Mouse (Mus musculus): ENCODE results near the gene Svep1. TPM values are rescaled to one million over a fixed set of nuclear protein-coding genes. Genes with fewer than 3 reads are reported as not detected.

The Svep1 gene
- polyA plus RNA-seq, 1 experiment from 2014 or later, result 5.7 TPM

- Histone ChIP-seq H3K27ac (ENCODE audit: low read length) (no peak overlapping the region), H3K4me2 (ENCODE audit: low read depth, low read length) (no peak overlapping the region), H3K4me3 (replicated peaks; ENCODE audit: low read length) (no peak overlapping the region), H3K9ac (ENCODE audit: low read length) (no peak overlapping the region), H3K36me3 (ENCODE audit: control insufficient read depth, insufficient read depth, low read length) (no peaks in the 10 kb centered on the region), H3K9me3 (replicated peaks; ENCODE audit: control insufficient read depth, low read length) (no peaks in the 10 kb centered on the region), H3K4me1 (ENCODE audit: control insufficient read depth, insufficient read depth, low read length) (no peaks in the 10 kb centered on the region), H3K27me3 (ENCODE audit: control insufficient read depth, insufficient read depth, low read length) (no peaks in the 10 kb centered on the region)
- no peak for ATAC-seq (ENCODE audit: insufficient read depth, low FRiP score)
- WGBS, result 80% methylated on average over 2 of the region's 2 CpGs
Observed at GRCm38 (mm10) chr4:58161901-58162300, 44.8 kb downstream of the Svep1 start.

GRCm38 (mm10) chr4:58159564-58159963, 47.1 kb downstream of the Svep1 start:
- H3K27me3 ChIP-seq (ENCODE audit: control insufficient read depth, insufficient read depth, low read length), result no peaks in the 10 kb centered on the region
- no peaks in the 10 kb centered on the region for H3K9me3 ChIP-seq (replicated peaks; ENCODE audit: control insufficient read depth, low read length)
- H3K9ac ChIP-seq (ENCODE audit: low read length), result no peak overlapping the region
- no peak overlapping the region for H3K27ac ChIP-seq (ENCODE audit: low read length)
- H3K4me2 ChIP-seq (ENCODE audit: low read depth, low read length), result no peak overlapping the region
- no peaks in the 10 kb centered on the region for H3K4me1 ChIP-seq (ENCODE audit: control insufficient read depth, insufficient read depth, low read length)
- H3K36me3 ChIP-seq (ENCODE audit: control insufficient read depth, insufficient read depth, low read length), result no peaks in the 10 kb centered on the region
- no peak overlapping the region for H3K4me3 ChIP-seq (replicated peaks; ENCODE audit: low read length)
- WGBS, result 22% methylated on average over 1 of the region's 1 CpGs
- no peak for ATAC-seq (ENCODE audit: insufficient read depth, low FRiP score)

GRCm38 (mm10) chr4:58150301-58150700, 56.4 kb downstream of the Svep1 start:
- H3K9ac ChIP-seq (ENCODE audit: low read length), result no peak overlapping the region
- ATAC-seq (ENCODE audit: insufficient read depth, low FRiP score), result no peak
- WGBS, result 56% methylated on average over 3 of the region's 3 CpGs
- peaks cover 5% of the 10 kb centered on the region for H3K9me3 ChIP-seq (replicated peaks; ENCODE audit: control insufficient read depth, low read length)
- no peaks in the 10 kb centered on the region for H3K36me3 ChIP-seq (ENCODE audit: control insufficient read depth, insufficient read depth, low read length)
- H3K4me1 ChIP-seq (ENCODE audit: control insufficient read depth, insufficient read depth, low read length), result 0 out of 2 replicates have a peak, but pooled peaks cover 2% of the 10 kb centered on the region
- H3K27me3 ChIP-seq (ENCODE audit: control insufficient read depth, insufficient read depth, low read length), result no peaks in the 10 kb centered on the region
- H3K4me2 ChIP-seq (ENCODE audit: low read depth, low read length), result no peak overlapping the region
- no peak overlapping the region for H3K4me3 ChIP-seq (replicated peaks; ENCODE audit: low read length)
- H3K27ac ChIP-seq (ENCODE audit: low read length), result no peak overlapping the region

GRCm38 (mm10) chr4:58149186-58149585, 57.5 kb downstream of the Svep1 start:
- Histone ChIP-seq H3K27ac (ENCODE audit: low read length) (no peak overlapping the region), H3K4me1 (ENCODE audit: control insufficient read depth, insufficient read depth, low read length) (0 out of 2 replicates have a peak, but pooled peaks cover 2% of the 10 kb centered on the region), H3K4me3 (replicated peaks; ENCODE audit: low read length) (no peak overlapping the region), H3K9ac (ENCODE audit: low read length) (no peak overlapping the region), H3K9me3 (replicated peaks; ENCODE audit: control insufficient read depth, low read length) (peaks cover 5% of the 10 kb centered on the region), H3K27me3 (ENCODE audit: control insufficient read depth, insufficient read depth, low read length) (no peaks in the 10 kb centered on the region), H3K36me3 (ENCODE audit: control insufficient read depth, insufficient read depth, low read length) (0 out of 2 replicates have a peak, but pooled peaks cover 1% of the 10 kb centered on the region), H3K4me2 (ENCODE audit: low read depth, low read length) (no peak overlapping the region)
- no peak for ATAC-seq (ENCODE audit: insufficient read depth, low FRiP score)
- WGBS, result 13% methylated on average over 1 of the region's 1 CpGs

GRCm38 (mm10) chr4:58148547-58148946, 58.1 kb downstream of the Svep1 start:
- Histone ChIP-seq H3K9me3 (replicated peaks; ENCODE audit: control insufficient read depth, low read length) (peaks cover 5% of the 10 kb centered on the region), H3K27ac (ENCODE audit: low read length) (no peak overlapping the region), H3K27me3 (ENCODE audit: control insufficient read depth, insufficient read depth, low read length) (no peaks in the 10 kb centered on the region), H3K36me3 (ENCODE audit: control insufficient read depth, insufficient read depth, low read length) (0 out of 2 replicates have a peak, but pooled peaks cover 2% of the 10 kb centered on the region), H3K9ac (ENCODE audit: low read length) (no peak overlapping the region), H3K4me2 (ENCODE audit: low read depth, low read length) (no peak overlapping the region), H3K4me3 (replicated peaks; ENCODE audit: low read length) (no peak overlapping the region), H3K4me1 (ENCODE audit: control insufficient read depth, insufficient read depth, low read length) (0 out of 2 replicates have a peak, but pooled peaks cover 2% of the 10 kb centered on the region)
- no peak for ATAC-seq (ENCODE audit: insufficient read depth, low FRiP score)

- Histone ChIP-seq H3K27me3 (ENCODE audit: control insufficient read depth, insufficient read depth, low read length) (no peaks in the 10 kb centered on the region), H3K4me1 (ENCODE audit: control insufficient read depth, insufficient read depth, low read length) (0 out of 2 replicates have a peak, but pooled peaks cover 2% of the 10 kb centered on the region), H3K9me3 (replicated peaks; ENCODE audit: control insufficient read depth, low read length) (peaks cover 5% of the 10 kb centered on the region), H3K4me3 (replicated peaks; ENCODE audit: low read length) (no peak overlapping the region), H3K36me3 (ENCODE audit: control insufficient read depth, insufficient read depth, low read length) (0 out of 2 replicates have a peak, but pooled peaks cover 2% of the 10 kb centered on the region), H3K4me2 (ENCODE audit: low read depth, low read length) (no peak overlapping the region), H3K9ac (ENCODE audit: low read length) (no peak overlapping the region), H3K27ac (ENCODE audit: low read length) (no peak overlapping the region)
- no peak for ATAC-seq (ENCODE audit: insufficient read depth, low FRiP score)
- WGBS, result 97% methylated on average over 2 of the region's 2 CpGs
Observed at GRCm38 (mm10) chr4:58146676-58147075, 60.0 kb downstream of the Svep1 start.

GRCm38 (mm10) chr4:58139764-58140556, 66.7 kb downstream of the Svep1 start:
- no peak for ATAC-seq (ENCODE audit: insufficient read depth, low FRiP score)
- no peaks in the 10 kb centered on the region for H3K4me1 ChIP-seq (ENCODE audit: control insufficient read depth, insufficient read depth, low read length)
- 0 out of 2 replicates have a peak, but pooled peaks cover 2% of the 10 kb centered on the region for H3K36me3 ChIP-seq (ENCODE audit: control insufficient read depth, insufficient read depth, low read length)
- H3K4me3 ChIP-seq (replicated peaks; ENCODE audit: low read length), result no peak overlapping the region
- H3K9me3 ChIP-seq (replicated peaks; ENCODE audit: control insufficient read depth, low read length), result no peaks in the 10 kb centered on the region
- H3K27me3 ChIP-seq (ENCODE audit: control insufficient read depth, insufficient read depth, low read length), result no peaks in the 10 kb centered on the region
- H3K9ac ChIP-seq (ENCODE audit: low read length), result no peak overlapping the region
- H3K27ac ChIP-seq (ENCODE audit: low read length), result no peak overlapping the region
- WGBS, result 75% methylated on average over 8 of the region's 8 CpGs
- no peak overlapping the region for H3K4me2 ChIP-seq (ENCODE audit: low read depth, low read length)

GRCm38 (mm10) chr4:58139241-58139640, 67.4 kb downstream of the Svep1 start:
- H3K27ac ChIP-seq (ENCODE audit: low read length), result no peak overlapping the region
- no peak overlapping the region for H3K4me3 ChIP-seq (replicated peaks; ENCODE audit: low read length)
- no peak overlapping the region for H3K9ac ChIP-seq (ENCODE audit: low read length)
- 84% methylated on average over 6 of the region's 6 CpGs for WGBS
- ATAC-seq (ENCODE audit: insufficient read depth, low FRiP score), result no peak
- H3K9me3 ChIP-seq (replicated peaks; ENCODE audit: control insufficient read depth, low read length), result no peaks in the 10 kb centered on the region
- H3K36me3 ChIP-seq (ENCODE audit: control insufficient read depth, insufficient read depth, low read length), result 0 out of 2 replicates have a peak, but pooled peaks cover 2% of the 10 kb centered on the region
- no peaks in the 10 kb centered on the region for H3K27me3 ChIP-seq (ENCODE audit: control insufficient read depth, insufficient read depth, low read length)
- no peak overlapping the region for H3K4me2 ChIP-seq (ENCODE audit: low read depth, low read length)
- H3K4me1 ChIP-seq (ENCODE audit: control insufficient read depth, insufficient read depth, low read length), result no peaks in the 10 kb centered on the region

- Histone ChIP-seq H3K4me3 (replicated peaks; ENCODE audit: low read length) (no peak overlapping the region), H3K9ac (ENCODE audit: low read length) (no peak overlapping the region), H3K27me3 (ENCODE audit: control insufficient read depth, insufficient read depth, low read length) (no peaks in the 10 kb centered on the region), H3K27ac (ENCODE audit: low read length) (no peak overlapping the region), H3K4me1 (ENCODE audit: control insufficient read depth, insufficient read depth, low read length) (no peaks in the 10 kb centered on the region), H3K36me3 (ENCODE audit: control insufficient read depth, insufficient read depth, low read length) (no peaks in the 10 kb centered on the region; the same call in 1 of the 2 replicates), H3K9me3 (replicated peaks; ENCODE audit: control insufficient read depth, low read length) (no peaks in the 10 kb centered on the region), H3K4me2 (ENCODE audit: low read depth, low read length) (no peak overlapping the region)
- ATAC-seq (ENCODE audit: insufficient read depth, low FRiP score), result no peak
- 78% methylated on average over 1 of the region's 1 CpGs for WGBS
Observed at GRCm38 (mm10) chr4:58133610-58134309, 72.9 kb downstream of the Svep1 start.
